In genomic region chr16:13940847-13941395, GRCm38 (mm10) we compare ENCODE assay signal across 8 mouse cellular contexts. TPM values are rescaled to one million over a fixed set of nuclear protein-coding genes. Genes with fewer than 3 reads are reported as not detected.
DNase-seq lines count a peak whose midpoint lies in the region; ATAC-seq and TF ChIP-seq lines count a peak whose summit lies in the region.

No protein-coding gene starts in this region.

- H3K36me3 ChIP-seq in embryonic facial prominence, embryonic 13.5 days = no peaks in the 10 kb centered on the region
- H3K36me3 ChIP-seq in hindbrain, embryonic 13.5 days = no peaks in the 10 kb centered on the region
- H3K36me3 ChIP-seq in midbrain, embryonic 14.5 days (ENCODE audit: control insufficient read depth, insufficient read depth, low read length) = no peaks in the 10 kb centered on the region

- 3% methylated on average over 34 of the region's 34 CpGs for WGBS in embryonic facial prominence, embryonic 13.5 days
- 3% methylated on average over 33 of the region's 34 CpGs for WGBS in hindbrain, embryonic 13.5 days
- 4% methylated on average over 34 of the region's 34 CpGs for whole genome bisulfite sequencing in midbrain, embryonic 14.5 days

- DNase-seq in layer of hippocampus, adult 2 months (ENCODE audit: low spot score in 2 of 2) = no peak
- DNase-seq in layer of hippocampus, postnatal 25 days (ENCODE audit: extremely low spot score in 1 of 2, low spot score in 1 of 2) = no peak
- no peak for DNase-seq in midbrain, embryonic 14.5 days
- DNase-seq in right cerebral cortex, postnatal 36 days (ENCODE audit: low spot score in 2 of 2) = no peak
- DNase-seq in right cerebral cortex, postnatal 14 days = no peak
- DNase-seq in ovary, adult 18-20 months (ENCODE audit: low spot score) = no peak

- peak overlapping the region; percentile 99 for H3K4me2 ChIP-seq in embryonic facial prominence, embryonic 13.5 days
- peak overlapping the region; percentile 96 for H3K4me2 ChIP-seq in hindbrain, embryonic 13.5 days
- H3K4me2 ChIP-seq in midbrain, embryonic 14.5 days (ENCODE audit: low read length) = peak overlapping the region; percentile 96

- peak overlapping the region; percentile 80 for H3K9ac ChIP-seq in embryonic facial prominence, embryonic 13.5 days
- peak overlapping the region; percentile 78 for H3K9ac ChIP-seq in hindbrain, embryonic 13.5 days
- H3K9ac ChIP-seq in midbrain, embryonic 14.5 days (replicated peaks; ENCODE audit: low read length) = peak overlapping the region; percentile 64

- H3K4me1 ChIP-seq in embryonic facial prominence, embryonic 13.5 days = peaks cover 18% of the 10 kb centered on the region
- H3K4me1 ChIP-seq in hindbrain, embryonic 13.5 days (replicated peaks) = peaks cover 10% of the 10 kb centered on the region
- H3K4me1 ChIP-seq in midbrain, embryonic 14.5 days (ENCODE audit: control insufficient read depth, insufficient read depth, low read length) = peaks cover 10% of the 10 kb centered on the region; the same call in 1 of the 2 replicates

- peak overlapping the region; percentile 98 for H3K4me3 ChIP-seq in layer of hippocampus, adult 2 months
- H3K4me3 ChIP-seq in embryonic facial prominence, embryonic 13.5 days = peak overlapping the region; percentile 62
- H3K4me3 ChIP-seq in hindbrain, embryonic 13.5 days = peak overlapping the region; percentile 72
- H3K4me3 ChIP-seq in midbrain, embryonic 14.5 days (replicated peaks; ENCODE audit: low read depth, low read length) = peak overlapping the region; percentile 64

- no peaks in the 10 kb centered on the region for H3K9me3 ChIP-seq in embryonic facial prominence, embryonic 13.5 days
- no peaks in the 10 kb centered on the region for H3K9me3 ChIP-seq in hindbrain, embryonic 13.5 days
- H3K9me3 ChIP-seq in midbrain, embryonic 14.5 days (ENCODE audit: control insufficient read depth, low read length) = no peaks in the 10 kb centered on the region

- ATAC-seq in embryonic facial prominence, embryonic 13.5 days (ENCODE audit: insufficient number of reproducible peaks, insufficient read depth, low FRiP score, low TSS enrichment, low read depth) = peak; percentile 54; the same call in 1 of the 2 replicates
- ATAC-seq in hindbrain, embryonic 13.5 days (ENCODE audit: low FRiP score) = peak; percentile 90
- ATAC-seq in midbrain, embryonic 14.5 days (ENCODE audit: low FRiP score, low TSS enrichment) = peak; percentile 82

- no peak for TF ChIP-seq CTCF in layer of hippocampus, adult 2 months (conservative IDR thresholded peaks at IDR 0.05)

- peak overlapping the region; percentile 89 for H3K27ac ChIP-seq in layer of hippocampus, adult 2 months
- H3K27ac ChIP-seq in embryonic facial prominence, embryonic 13.5 days = no peak overlapping the region
- peak overlapping the region; percentile 69 for H3K27ac ChIP-seq in hindbrain, embryonic 13.5 days
- peak overlapping the region; percentile 49 for H3K27ac ChIP-seq in midbrain, embryonic 14.5 days (replicated peaks; ENCODE audit: low read depth, low read length)

- peaks cover 20% of the 10 kb centered on the region for H3K27me3 ChIP-seq in embryonic facial prominence, embryonic 13.5 days
- peaks cover 16% of the 10 kb centered on the region for H3K27me3 ChIP-seq in hindbrain, embryonic 13.5 days
- H3K27me3 ChIP-seq in midbrain, embryonic 14.5 days (ENCODE audit: control insufficient read depth, insufficient read depth, low read length) = no peaks in the 10 kb centered on the region

RNA-seq across cellular contexts. Expression of gene Mpv17l, which starts 38.0 kb away (rescaled TPM):
- total RNA-seq in layer of hippocampus, adult 2 months (2021) = 10 to 100 TPM; 67.5 to 71.3 TPM
- 10 to 100 TPM; 72.7 to 74.0 TPM for total RNA-seq in layer of hippocampus, postnatal 25 days (2021)
- polyA plus RNA-seq in embryonic facial prominence, embryonic 13.5 days (2015; fragmentation: Nextera tagmentation; extraction: Ambion mirVana) = 4.0 and 5.3 TPM in 2 replicates
- 16.0 and 17.0 TPM in 2 replicates for polyA plus RNA-seq in hindbrain, embryonic 13.5 days (2015; fragmentation: Nextera tagmentation; extraction: Ambion mirVana)
- 22.0 and 23.4 TPM in 2 replicates for polyA plus RNA-seq in midbrain, embryonic 14.5 days (2014; fragmentation: Nextera tagmentation; extraction: Ambion mirVana)

RNA-seq across cellular contexts. Expression of gene Pdxdc1, which starts 38.0 kb away (rescaled TPM):
- total RNA-seq in layer of hippocampus, adult 2 months (2021) = 10 to 100 TPM; 72.8 to 74.1 TPM
- 10 to 100 TPM; 75.7 to 76.8 TPM for total RNA-seq in layer of hippocampus, postnatal 25 days (2021)
- 92.5 and 106 TPM in 2 replicates for polyA plus RNA-seq in embryonic facial prominence, embryonic 13.5 days (2015; fragmentation: Nextera tagmentation; extraction: Ambion mirVana)
- polyA plus RNA-seq in hindbrain, embryonic 13.5 days (2015; fragmentation: Nextera tagmentation; extraction: Ambion mirVana) = 67.3 and 74.7 TPM in 2 replicates
- 54.7 and 77.8 TPM in 2 replicates for polyA plus RNA-seq in midbrain, embryonic 14.5 days (2014; fragmentation: Nextera tagmentation; extraction: Ambion mirVana)

RNA-seq across cellular contexts. Expression of gene 2900011O08Rik, which starts 45.5 kb away (rescaled TPM):
- 100 to 1,000 TPM; 248 to 261 TPM for total RNA-seq in layer of hippocampus, adult 2 months (2021)
- 100 to 1,000 TPM; 259 to 282 TPM for total RNA-seq in layer of hippocampus, postnatal 25 days (2021)
- 6.0 and 8.0 TPM in 2 replicates for polyA plus RNA-seq in embryonic facial prominence, embryonic 13.5 days (2015; fragmentation: Nextera tagmentation; extraction: Ambion mirVana)
- 128 and 134 TPM in 2 replicates for polyA plus RNA-seq in hindbrain, embryonic 13.5 days (2015; fragmentation: Nextera tagmentation; extraction: Ambion mirVana)
- polyA plus RNA-seq in midbrain, embryonic 14.5 days (2014; fragmentation: Nextera tagmentation; extraction: Ambion mirVana) = 166 and 194 TPM in 2 replicates

RNA-seq across cellular contexts. Expression of gene Ifitm7, which starts 45.8 kb away (rescaled TPM):
- 1 to 10 TPM; 1.8 to 2.4 TPM for total RNA-seq in layer of hippocampus, adult 2 months (2021)
- 1 to 10 TPM in 1 of 2 experiments, under 1 TPM in 1; 0.98 to 1.5 TPM for total RNA-seq in layer of hippocampus, postnatal 25 days (2021)
- polyA plus RNA-seq in embryonic facial prominence, embryonic 13.5 days (2015; fragmentation: Nextera tagmentation; extraction: Ambion mirVana) = 0.14 and 0.32 TPM in 2 replicates
- polyA plus RNA-seq in hindbrain, embryonic 13.5 days (2015; fragmentation: Nextera tagmentation; extraction: Ambion mirVana) = 1.1 and 1.3 TPM in 2 replicates
- polyA plus RNA-seq in midbrain, embryonic 14.5 days (2014; fragmentation: Nextera tagmentation; extraction: Ambion mirVana) = 0.46 and 1.8 TPM in 2 replicates

Comparison
In these comparisons a context has a peak if more than half of its experiments do, and no peak if none do; other contexts are left out.
1. RNA of gene 2900011O08Rik, which starts 45.5 kb away (polyA plus RNA-seq): 166 to 194 TPM in midbrain, embryonic 14.5 days and 128 to 134 TPM in hindbrain, embryonic 13.5 days; 6.0 to 8.0 TPM in embryonic facial prominence, embryonic 13.5 days; every median in the first group is over 10 times any median in the second.
2. Peak in every context shown above with its lines, with median percentiles within 50 percentile points of each other: H3K4me3 ChIP-seq, ATAC-seq, H3K4me2 ChIP-seq and H3K9ac ChIP-seq.